Mouse (Mus musculus) C2C12 (cell line): ENCODE measurements around the gene Sept10. TPM values are rescaled to one million over a fixed set of nuclear protein-coding genes. Genes with fewer than 3 reads are reported as not detected.

Source experiments
- H3K27me3 ChIP-seq: one replicate; pipeline ENCODE4 v1.6.1; 2011; ENCODE audit not compliant: control insufficient read depth, insufficient read depth, insufficient read length
- H3K36me3 ChIP-seq: one replicate; pipeline ENCODE4 v1.6.1; 2011; ENCODE audit not compliant: control insufficient read depth, insufficient read depth
- H3K4me3 ChIP-seq: one replicate; pipeline ENCODE4 v1.5.1; 2011; ENCODE audit warnings: mild to moderate bottlenecking, control low read depth; ENCODE audit not compliant: poor library complexity, insufficient read depth, severe bottlenecking
- H3K79me2 ChIP-seq: one replicate; pipeline ENCODE4 v1.6.1; 2011; ENCODE audit not compliant: control insufficient read depth, insufficient read depth
- H3K79me3 ChIP-seq: one replicate; pipeline ENCODE4 v1.6.1; 2011; ENCODE audit warnings: low read depth, control low read depth
- H3ac ChIP-seq: one replicate; pipeline ENCODE3; 2011; ENCODE audit warnings: low read depth; ENCODE audit not compliant: control insufficient read depth, insufficient read length
- CEBPB ChIP-seq: IDR thresholded peaks from one replicate; pipeline ENCODE4 v1.6.1; 2011; ENCODE audit warnings: low read depth, mild to moderate bottlenecking, control low read depth, moderate library complexity
- CTCF ChIP-seq: IDR thresholded peaks from one replicate; pipeline ENCODE4 v1.5.1; 2011; ENCODE audit not compliant: control insufficient read depth, insufficient read depth, insufficient read length
- FOSL1 ChIP-seq: IDR thresholded peaks from one replicate; pipeline ENCODE4 v1.8.0; 2011; ENCODE audit warnings: mild to moderate bottlenecking, low read length; ENCODE audit not compliant: poor library complexity, insufficient read depth, severe bottlenecking
- MAX ChIP-seq: IDR thresholded peaks from one replicate; pipeline ENCODE4 v1.6.1; 2011; ENCODE audit warnings: mild to moderate bottlenecking, control low read depth
- MYOD1 ChIP-seq: IDR thresholded peaks from one replicate; pipeline ENCODE4 v1.6.1; 2011; ENCODE audit warnings: low read depth; ENCODE audit not compliant: control insufficient read depth, insufficient read length
- MYOG ChIP-seq: IDR thresholded peaks from one replicate; pipeline ENCODE4 v1.6.1; 2011; ENCODE audit not compliant: control insufficient read depth, insufficient read length; ENCODE audit errors: extremely low read depth
- USF1 ChIP-seq: IDR thresholded peaks from one replicate; pipeline ENCODE4 v1.6.1; 2011; ENCODE audit warnings: low read depth, mild to moderate bottlenecking, control low read depth, moderate library complexity
- polyA plus RNA-seq: library from polyadenylated mRNA; unstranded; fragments of >200 nt; fragmentation: generic; extraction: Trizol; gene quantifications from one replicate; pipeline ENCODE4 v1.2.1, GENCODE M21; 2012; ENCODE audit warnings: missing spikeins

The Sept10 gene
- polyA plus RNA-seq, 1 experiment, result 12.0 TPM

DNA sequence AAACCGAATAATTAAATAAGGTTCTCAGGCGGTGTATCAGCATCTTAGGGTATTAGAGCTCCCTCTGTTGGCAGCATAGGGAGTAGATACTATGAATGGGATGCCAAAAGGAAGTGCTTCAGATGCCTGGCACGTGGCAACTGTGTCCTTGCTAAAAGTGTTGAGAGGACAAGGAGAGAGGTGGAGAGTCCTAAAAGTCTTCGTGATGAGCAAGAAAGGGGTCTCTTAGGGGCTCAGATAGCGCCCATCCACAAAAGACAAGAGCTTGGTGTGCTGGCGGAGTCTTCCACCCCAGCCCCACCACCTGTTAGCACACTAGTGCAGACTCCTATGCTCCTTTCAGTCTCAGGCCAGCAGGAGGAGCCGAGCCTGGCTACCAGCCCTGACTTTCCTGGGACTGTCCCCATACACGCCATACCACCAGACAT is 71.7 kb downstream of the Sept10 start:
- Histone ChIP-seq H3ac (no peak overlapping the region), H3K36me3 (no peaks in the 10 kb centered on the region), H3K79me3 (no peaks in the 10 kb centered on the region), H3K79me2 (no peaks in the 10 kb centered on the region), H3K4me3 (no peak overlapping the region), H3K27me3 (no peaks in the 10 kb centered on the region)
- TF ChIP-seq FOSL1, result no peak
- peak; percentile 54 for TF ChIP-seq MAX
- no peak for TF ChIP-seq MYOD1
- no peak for TF ChIP-seq CEBPB
- peak; percentile 36 for TF ChIP-seq CTCF
- peak; percentile 64 for TF ChIP-seq USF1

- no peaks in the 10 kb centered on the region for H3K79me3 ChIP-seq
Measured at GRCm38 (mm10) chr10:59133478-59134009, 88.1 kb downstream of the Sept10 start.

GRCm38 (mm10) chr10:59131926-59132628 is 89.6 kb downstream of the Sept10 start:
- TF ChIP-seq CTCF (no peak), MYOD1 (no peak), CEBPB (no peak), USF1 (no peak), FOSL1 (no peak)
- Histone ChIP-seq H3K27me3 (no peaks in the 10 kb centered on the region), H3K4me3 (no peak overlapping the region), H3K79me2 (no peaks in the 10 kb centered on the region), H3ac (no peak overlapping the region), H3K79me3 (no peaks in the 10 kb centered on the region), H3K36me3 (no peaks in the 10 kb centered on the region)

More at GRCm38 (mm10) chr10:59133478-59134009, 88.1 kb downstream of the Sept10 start:
- no peak overlapping the region for H3ac ChIP-seq
- no peaks in the 10 kb centered on the region for H3K79me2 ChIP-seq
- no peaks in the 10 kb centered on the region for H3K27me3 ChIP-seq
- no peak for TF ChIP-seq CTCF
- no peak for TF ChIP-seq FOSL1
- TF ChIP-seq USF1, result no peak
- H3K4me3 ChIP-seq, result no peak overlapping the region
- no peaks in the 10 kb centered on the region for H3K36me3 ChIP-seq

DNA sequence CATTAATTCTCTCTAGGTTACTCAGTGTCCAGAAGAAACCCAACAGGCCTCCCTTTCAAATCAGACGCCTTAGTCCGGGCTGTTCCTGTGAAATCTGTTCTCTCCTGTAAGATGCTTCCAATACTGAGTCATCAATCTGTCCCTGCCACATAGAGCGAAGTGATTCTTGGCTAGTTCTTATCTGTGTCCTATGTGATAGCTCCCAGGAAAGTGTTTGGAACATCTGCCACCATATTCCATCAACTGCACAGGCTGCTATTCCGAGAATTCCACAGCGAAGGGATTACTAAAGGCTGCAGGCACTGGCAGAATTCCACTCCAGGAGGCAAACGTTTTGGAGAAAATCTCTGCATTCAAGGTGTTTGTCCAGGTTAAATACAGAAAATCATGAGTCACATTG is 94.0 kb downstream of the Sept10 start:
- H3K4me3 ChIP-seq, result no peak overlapping the region
- H3ac ChIP-seq, result no peak overlapping the region
- H3K36me3 ChIP-seq, result no peaks in the 10 kb centered on the region
- TF ChIP-seq USF1 (no peak), MAX (no peak), CEBPB (no peak), FOSL1 (no peak), MYOG (no peak), MYOD1 (no peak), CTCF (no peak)
- no peaks in the 10 kb centered on the region for H3K27me3 ChIP-seq
- H3K79me2 ChIP-seq, result no peaks in the 10 kb centered on the region
- H3K79me3 ChIP-seq, result no peaks in the 10 kb centered on the region

GRCm38 (mm10) chr10:59125497-59125896 is 96.2 kb downstream of the Sept10 start:
- no peak overlapping the region for H3K4me3 ChIP-seq
- TF ChIP-seq MYOG, result no peak
- TF ChIP-seq CTCF, result no peak
- TF ChIP-seq CEBPB, result no peak
- TF ChIP-seq MYOD1, result no peak
- no peak for TF ChIP-seq USF1
- TF ChIP-seq FOSL1, result no peak
- no peak for TF ChIP-seq MAX
- H3K27me3 ChIP-seq, result no peaks in the 10 kb centered on the region
- H3K79me2 ChIP-seq, result no peaks in the 10 kb centered on the region
- H3ac ChIP-seq, result no peak overlapping the region
- no peaks in the 10 kb centered on the region for H3K36me3 ChIP-seq
- H3K79me3 ChIP-seq, result no peaks in the 10 kb centered on the region

DNA sequence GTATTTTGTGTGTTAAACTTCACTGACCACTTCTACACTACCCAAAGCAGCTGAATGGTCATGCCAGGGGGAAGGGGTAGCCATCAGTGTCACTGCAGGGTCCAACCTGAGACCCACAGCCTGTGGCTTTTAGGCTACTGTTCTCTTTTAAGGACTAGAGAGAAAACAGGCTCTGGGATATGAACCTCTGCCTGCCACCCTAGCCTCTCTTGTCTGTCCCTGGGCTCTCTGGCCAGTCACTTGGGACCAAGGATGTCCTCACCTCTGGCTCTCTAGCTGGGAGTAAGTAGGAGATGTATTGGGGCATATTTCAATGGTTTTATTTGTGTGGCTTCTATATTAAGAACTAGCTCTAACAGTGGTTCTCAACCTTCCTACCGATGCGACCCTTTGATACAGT is 101.8 kb downstream of the Sept10 start:
- no peaks in the 10 kb centered on the region for H3K36me3 ChIP-seq
- H3ac ChIP-seq, result no peak overlapping the region
- H3K4me3 ChIP-seq, result no peak overlapping the region
- no peaks in the 10 kb centered on the region for H3K79me2 ChIP-seq
- H3K79me3 ChIP-seq, result no peaks in the 10 kb centered on the region
- no peak for TF ChIP-seq MAX
- no peak for TF ChIP-seq MYOD1
- no peak for TF ChIP-seq USF1
- no peak for TF ChIP-seq FOSL1
- TF ChIP-seq MYOG, result no peak
- H3K27me3 ChIP-seq, result no peaks in the 10 kb centered on the region
